Mouse (Mus musculus): Measurements from ENCODE around the gene Rilp. TPM values are rescaled to one million over a fixed set of nuclear protein-coding genes. Genes with fewer than 3 reads are reported as not detected.
A peak's percentile ranks its signal among the peaks of the same experiment; 100 is the strongest.
"Not testable (repeated sequence)": the region's sequence is repeated elsewhere in the genome, so short reads cannot be mapped to it uniquely, and the experiment has no call there.

Gene Rilp
- total RNA-seq, 2 experiments from 2014 or later, result 39.2 to 42.8 TPM

DNA sequence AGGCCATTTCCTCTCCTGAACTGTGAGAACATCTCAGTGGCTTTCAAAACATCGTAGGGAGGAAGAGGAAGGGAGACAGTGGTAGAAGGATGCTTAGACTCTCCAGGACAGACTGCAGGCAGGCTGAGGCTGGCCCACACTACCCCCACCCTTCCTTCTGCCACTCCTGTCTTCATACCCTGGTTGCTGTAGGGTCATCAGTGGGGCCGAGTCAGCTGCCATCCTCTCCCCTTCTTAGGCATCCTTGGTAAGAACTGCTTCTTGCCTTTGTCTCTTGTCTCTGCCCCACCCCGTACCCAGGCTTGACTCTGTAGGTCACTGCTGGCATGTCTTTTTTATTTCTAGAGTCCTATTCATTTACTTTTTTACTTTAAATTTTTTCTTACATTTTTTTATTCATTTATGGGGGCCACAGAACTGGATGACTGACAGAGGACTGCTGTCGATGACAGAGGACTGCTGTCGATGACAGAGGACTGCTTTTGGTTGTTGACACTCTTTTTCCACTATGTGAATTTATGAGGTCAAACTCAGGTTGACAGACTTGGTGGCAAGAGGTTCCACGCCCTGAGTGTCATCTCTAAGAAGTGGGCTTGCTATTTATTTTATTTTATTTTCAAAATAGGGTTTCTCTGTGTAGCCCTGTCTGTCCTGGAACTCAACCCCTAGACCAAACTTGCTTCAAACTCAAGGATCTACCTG is 23.6 kb downstream of the Rilp start:
- DNase-seq, result no peak

DNA sequence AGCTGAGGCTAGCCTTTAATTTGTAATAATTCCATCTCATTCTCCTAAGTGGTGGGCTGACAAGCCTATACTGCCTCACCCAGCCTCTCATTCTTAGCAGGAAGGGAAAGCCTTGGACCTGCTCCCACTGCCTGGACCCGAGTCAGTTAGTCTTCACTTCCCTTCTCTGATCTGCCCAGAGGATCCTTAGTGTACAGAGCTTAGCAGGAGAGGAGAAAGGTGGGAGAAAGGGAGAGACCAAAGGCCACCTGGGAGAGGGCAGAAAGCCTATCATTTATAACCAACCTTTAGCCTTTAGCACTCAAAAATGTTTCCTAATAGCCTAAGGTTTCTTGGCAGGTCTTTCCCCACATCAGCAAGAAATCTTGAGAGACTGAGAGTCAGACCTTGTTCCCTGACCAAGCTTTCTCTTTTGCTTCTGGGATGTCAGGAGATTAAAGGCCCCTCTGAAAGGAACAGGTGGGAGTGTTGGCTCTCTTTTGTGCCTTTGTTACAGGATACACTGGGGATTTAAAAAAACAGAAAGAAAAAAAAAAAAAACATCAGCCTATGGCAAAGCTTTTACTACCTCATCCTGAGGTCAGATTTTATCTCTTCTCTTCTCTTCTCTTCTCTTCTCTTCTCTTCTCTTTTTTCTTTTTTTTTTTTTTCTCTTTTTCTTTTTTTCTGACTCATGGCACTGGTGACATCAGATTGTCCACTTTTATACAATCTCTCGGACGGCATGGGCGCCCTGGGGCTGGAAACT is 24.6 kb downstream of the Rilp start:
- no peak for DNase-seq

DNA sequence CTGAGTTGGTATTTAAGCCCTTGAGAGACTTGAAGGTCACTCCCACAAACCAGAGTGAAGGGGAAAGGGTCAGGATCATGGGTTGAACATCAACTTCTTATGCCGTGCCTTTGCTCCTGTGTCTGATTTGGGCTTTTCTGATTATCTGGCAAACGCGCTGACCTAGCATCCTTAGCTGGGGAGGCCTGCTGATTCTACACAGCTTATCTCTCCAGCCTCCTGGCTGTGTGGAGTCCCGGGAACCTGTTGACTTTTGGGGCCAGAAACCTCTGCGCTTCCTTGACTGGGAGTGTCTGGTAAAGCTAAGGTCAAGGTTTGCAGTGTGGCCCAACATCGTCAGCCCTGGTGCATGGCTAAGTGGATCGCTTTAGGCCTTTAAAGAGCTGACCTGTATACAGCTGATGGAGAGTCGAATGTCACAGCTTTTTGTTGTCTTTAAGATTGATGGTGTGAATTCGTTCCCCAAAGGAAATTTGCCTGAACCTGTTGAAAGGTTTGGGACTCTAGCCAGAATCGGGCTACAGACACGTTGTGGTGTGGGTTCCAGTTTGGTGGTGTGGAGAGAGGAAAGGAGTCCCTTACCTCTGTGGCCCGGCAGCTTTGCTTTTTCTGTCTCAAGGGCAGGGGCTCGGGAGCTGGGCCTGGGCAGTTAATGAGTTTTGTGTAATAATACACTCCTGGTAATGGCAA is 25.4 kb downstream of the Rilp start:
- no peak for DNase-seq

DNA sequence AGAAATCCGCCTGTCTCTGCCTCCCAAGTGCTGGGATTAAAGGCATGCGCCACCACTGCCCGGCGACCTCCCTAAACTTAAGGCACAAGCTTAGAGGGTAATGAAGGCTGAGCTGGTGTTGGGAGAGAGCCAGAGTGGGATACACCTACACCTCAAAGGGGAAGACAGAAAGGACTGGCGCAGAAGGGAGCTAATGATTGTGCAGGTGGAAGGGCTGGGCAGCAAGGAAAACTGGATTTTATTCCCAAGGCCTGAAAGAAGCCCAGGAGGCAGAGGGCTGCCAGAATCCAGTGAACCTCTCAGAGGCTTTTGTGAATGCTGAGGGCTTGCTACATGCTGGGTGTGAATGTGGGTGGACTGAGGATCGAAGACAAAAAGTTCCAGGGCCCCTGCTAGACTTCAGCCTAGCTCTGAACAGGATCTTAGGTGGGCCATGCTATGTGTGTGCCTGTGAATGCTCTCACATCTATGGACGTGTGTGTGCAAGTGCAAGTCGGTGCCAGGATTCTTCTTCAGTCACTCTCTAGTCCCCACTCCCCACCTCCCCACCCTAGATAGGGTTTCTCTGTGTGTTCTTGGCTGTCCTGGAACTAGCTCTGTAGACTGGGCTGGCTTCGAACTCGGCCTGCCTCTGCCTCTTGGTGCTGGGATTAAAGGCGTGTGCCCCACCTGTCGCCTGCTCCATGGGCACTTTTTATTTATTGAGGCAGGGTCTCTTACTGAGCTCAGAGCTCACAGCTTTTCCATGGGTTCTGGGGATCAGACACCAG is 26.5 kb downstream of the Rilp start:
- no peak for DNase-seq

DNA sequence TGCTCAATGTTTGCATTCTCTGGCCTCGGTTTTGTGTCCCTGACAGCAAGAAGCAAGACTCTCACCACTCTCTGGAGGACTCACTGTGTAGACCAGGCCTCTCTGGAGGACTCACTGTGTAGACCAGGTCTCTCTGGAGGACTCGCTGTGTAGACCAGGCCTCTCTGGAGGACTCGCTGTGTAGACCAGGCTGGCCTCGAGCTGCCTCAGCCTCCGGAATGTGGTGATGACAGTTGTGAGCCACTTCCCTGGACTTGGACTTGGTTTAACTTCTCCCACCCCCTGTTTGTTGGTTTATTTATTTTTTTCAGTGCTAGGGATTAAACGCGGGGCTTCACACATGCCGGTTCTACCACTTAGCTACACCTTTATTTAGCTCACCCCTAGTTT is 27.1 kb downstream of the Rilp start:
- no peak for DNase-seq

DNA sequence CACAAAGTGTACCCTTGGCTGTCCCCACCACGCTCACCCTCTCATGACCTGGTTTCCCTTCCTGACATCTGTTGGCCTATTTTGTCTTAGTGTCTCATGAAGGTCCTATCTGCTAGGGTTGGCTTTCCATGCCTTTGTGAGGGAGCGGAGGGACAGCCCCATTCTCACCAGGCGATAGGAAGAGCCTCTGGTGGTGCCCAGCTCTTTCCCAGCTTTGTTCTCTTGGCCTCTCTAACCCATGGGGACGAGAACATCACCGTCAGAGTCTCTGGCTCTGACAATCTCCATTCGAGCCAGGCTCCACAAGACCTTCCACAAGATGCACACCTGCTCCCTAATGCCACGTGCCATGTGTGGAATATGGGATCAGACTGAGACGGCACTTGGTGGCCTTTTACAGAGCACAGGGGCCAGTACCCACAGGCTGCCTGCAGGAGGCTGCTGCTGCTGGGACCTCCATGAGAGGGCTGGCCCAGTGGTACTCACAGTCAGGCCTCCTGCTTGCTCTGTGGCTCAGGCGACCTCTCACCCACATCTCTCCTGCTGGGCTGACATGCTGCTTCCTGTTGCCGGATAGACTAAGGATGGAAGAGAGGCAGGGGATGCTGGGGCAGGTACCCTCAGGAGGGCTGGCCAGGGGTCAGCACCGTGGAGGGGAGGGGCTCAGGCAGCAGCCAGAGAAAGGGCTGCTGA is 27.7 kb downstream of the Rilp start:
- no peak for DNase-seq

DNA sequence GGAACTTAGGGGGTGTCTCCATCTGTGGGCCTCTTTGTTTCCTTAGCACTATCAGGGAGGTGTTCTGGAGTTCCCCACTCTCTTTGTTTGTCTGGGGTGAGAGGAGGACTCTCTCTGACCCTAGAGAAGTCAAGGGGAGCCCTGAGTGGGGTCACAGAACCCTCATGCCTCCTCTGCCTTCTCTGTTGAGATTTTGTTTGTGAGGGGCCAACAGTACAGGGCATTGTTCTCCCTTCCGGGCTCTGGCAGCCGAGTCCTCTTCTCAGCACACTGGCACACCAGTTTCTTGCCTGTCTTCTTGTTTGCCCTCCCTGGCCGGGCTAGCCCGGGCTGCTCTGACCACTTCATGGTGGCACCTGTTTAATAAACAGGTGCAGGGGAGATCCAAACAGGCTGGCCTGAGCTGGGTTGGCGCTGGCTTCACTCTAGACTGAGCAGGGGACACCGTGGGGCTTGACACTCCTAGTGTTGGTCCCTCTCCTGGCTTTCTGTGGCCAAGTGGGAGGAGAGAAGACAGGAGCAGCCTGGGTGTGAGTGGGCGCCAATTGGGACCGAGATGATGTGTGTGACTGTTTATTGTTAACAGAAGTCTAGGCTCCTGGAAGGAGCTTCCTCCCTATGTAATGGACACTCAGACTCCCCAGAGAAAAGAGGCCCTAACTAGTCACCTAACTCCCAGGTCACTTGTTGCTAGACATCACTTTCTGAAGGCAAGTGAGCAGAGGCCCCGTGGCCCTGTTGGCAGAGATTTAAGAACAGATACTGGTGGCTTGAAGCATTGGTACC is 28.5 kb downstream of the Rilp start:
- DNase-seq, result no peak

DNA sequence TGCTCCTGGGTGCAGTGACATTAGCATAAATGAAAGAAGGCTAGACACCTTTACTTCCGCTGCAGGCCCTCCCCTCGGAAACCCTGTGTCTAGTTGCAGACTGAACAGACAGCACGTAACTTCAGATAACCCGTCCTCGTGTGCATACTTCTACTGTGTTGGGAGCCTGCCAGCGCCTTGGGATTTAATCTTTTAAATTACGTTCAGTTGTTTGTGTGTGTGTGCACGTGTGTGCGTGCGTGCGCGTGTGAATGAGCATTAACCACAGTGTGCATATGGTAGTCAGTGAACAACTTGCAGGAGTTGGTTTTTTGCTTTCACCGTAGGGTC is 29.0 kb downstream of the Rilp start:
- no peak for DNase-seq

DNA sequence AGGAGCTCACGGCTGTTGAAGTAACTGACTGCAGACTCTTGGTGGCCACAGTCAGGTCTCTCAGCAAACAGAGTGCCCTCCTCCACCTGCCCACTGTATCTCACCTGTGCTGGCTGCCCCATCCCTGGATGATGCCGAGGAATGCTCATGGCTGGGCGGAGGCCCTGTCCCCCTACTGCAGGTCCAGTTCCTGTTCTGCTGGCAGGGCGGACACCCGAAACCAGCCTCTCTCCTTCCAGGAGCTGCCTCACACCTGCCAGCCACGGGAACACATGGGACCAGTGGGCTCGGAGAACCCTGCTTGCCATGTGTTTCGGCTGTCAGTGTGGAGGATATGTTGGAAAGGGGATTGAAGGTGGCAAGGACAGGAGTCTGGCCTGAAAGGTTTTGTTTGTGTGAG is 30.3 kb downstream of the Rilp start:
- DNase-seq, result no peak

DNA sequence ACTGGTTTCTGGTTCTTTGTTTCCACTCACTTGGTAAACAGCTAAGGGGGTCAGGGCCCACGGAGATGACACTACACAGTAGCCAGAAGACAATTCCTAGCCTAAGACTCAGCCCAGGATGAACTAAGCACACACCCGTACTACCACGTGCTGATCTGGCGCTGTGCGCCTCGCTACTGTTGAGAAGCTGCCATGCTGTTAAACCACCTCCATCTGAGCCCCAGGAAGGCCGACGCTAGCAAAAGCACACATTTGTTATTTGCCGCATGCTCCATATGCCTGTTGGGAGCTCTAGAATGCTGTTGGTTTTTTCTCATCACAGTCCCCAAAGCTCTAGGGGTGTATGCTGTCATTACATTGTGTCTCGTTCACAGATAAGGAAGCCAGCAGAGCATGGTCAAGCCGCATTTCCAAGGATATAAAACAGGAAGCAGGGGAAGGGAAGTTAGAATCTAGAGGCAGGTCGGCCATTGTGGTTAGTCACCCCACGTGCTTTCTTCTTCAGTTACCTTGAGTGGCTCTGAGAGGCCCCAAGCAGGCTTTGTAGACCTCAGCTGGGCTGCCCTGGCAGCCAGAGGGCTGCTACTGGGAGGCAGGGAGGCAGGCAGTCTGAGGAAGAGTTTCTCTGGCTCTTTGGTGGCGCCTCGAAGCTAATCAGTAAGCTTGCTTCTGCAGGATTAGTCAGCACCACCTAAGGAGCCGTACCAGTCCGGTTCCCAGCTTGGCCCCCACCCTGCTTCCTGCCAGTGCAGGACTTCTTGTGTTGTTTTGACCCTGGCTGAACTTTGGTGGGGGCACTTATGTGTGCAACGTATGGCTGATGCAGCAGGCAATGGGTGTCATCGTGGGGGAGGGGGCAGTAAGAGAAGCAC is 31.1 kb downstream of the Rilp start:
- no peak for DNase-seq

DNA sequence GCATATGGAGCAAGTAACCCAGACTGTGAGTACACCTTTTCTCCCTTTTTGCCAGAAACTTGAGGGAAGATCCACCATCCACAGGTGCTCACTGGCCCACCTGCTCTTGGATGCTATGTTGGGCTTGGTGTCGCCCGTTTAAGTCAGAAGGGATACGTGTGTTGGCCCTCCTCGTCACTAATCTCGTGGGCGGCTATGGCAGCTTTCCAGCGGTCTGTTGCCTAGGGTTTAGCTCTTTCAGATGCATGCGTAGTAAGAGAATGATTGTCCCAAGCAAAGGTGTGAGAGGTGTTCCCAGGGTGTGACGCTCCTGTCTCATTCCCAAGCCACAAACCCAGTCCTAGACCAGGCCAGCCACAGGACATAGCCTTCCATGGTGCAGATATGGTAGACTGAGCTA is 34.8 kb downstream of the Rilp start:
- DNase-seq, result no peak

DNA sequence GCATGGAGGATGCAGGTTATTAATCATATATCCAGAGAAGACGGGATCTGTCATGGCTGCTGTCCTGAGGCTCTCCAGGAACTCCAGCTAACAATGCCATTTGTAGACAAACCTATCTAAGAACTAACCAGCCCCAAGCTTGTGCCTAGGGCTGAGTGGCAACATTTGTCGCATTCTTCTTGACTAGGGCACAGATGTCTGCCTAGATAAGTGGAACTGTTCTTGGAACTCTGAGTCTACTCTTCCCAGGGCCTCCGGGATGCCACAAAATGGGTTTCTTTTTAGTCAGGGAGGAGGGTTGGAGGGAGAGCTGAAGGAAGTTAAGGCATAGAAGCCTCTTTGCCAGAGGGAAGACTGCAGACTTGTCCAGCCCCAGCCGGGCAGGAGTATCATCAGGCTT is 36.2 kb downstream of the Rilp start:
- no peak for DNase-seq

DNA sequence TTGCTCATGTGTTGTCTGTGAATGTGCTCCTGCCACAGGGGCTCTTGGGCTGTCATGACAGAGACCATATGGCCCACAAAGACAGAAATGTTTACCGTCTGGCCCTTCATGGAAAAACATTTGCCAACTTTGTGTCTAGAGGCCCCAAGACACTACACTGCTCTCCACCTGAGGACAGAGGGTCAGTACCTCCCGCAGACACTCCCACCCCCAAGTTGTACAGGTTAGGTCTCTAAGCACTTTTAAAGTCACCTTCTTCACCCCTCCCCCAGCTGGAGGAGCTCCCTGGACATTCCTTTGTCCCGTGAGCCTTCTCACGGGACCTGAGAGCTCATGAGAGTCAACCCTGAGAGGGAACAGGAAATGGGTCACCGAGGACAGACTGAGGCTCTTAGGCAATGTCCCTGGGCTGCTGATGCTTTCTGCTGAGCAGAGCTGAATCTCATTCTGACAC is 39.8 kb downstream of the Rilp start:
- no peak for DNase-seq

DNA sequence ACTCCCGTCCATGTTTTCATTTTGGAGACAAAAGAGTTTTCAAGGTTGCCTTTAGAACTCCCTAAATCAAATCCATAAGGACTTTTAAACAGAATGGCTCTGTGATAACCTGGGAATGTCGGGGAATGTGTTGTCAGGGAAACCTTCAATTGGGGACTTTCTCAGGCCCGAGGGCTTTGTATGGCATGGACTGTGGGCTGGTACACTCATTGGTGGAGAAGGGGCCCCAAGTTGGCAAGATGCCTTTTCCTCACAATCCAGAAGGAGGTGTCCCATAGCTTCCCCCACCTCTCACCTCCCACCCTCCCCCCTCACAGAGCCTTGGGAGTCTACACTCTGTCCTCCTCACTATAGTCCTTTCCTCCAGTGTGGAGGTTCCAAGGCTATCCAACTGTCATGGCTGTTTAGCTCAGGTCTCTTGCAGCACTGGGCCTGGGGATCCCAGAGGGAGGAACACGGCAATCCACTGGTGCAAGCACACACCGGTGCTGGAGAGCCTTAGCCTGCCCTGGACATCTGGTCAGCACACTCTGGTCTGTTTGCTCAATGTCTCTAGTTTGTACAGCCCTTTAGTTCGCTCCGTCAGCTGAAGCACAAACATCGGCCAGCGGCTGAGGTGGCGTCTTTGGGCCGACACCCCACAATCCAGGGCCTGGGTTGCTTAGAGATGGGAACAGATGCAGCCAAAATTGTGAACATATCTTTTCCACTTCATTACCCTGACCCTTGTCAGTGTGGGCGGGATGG is 40.5 kb downstream of the Rilp start:
- peak; percentile 72 for DNase-seq

DNA sequence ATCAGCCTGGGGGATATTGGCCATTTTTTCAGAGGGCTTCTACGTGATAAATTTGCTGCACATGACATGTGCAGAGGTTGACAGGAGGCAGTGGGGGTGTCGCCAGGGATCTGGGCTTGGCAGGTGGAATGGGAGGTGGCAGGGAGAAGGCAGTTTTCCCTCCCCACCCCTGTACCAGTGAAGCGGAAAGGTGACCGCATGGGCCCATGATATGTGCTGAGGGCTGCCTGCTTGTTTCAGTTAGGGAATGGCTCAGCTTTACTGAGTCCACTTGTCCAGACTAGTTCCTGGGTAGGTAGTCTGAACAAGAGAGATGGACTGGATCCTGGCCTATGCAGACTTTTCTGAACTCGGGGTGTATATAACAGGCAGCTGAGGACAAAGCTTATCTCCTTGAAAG is 41.4 kb downstream of the Rilp start:
- DNase-seq, result no peak

DNA sequence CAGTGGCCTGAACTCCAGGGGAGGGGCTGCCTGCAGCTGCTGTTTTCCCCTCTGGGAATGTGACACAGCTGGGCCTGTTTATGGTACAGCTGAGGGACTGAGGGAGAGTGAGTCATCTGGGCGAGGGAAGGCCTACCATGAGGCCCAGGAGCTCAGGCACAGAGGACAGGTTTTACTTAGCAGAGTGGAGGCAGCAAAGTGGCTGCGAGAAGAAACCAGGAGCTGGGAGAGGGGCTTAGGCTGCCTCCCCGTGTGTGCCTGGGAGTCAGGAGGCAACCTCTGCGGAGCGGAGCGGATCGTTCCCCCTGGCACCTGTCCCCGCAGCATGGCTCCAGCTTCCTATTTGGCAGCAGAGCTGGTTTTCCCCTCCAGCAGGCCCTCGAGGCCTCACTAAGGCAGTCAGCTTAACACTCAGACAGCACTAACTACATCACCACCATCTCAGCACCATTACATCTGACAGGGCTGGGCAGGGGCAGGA is 42.1 kb downstream of the Rilp start:
- peak; percentile 74 for DNase-seq

DNA sequence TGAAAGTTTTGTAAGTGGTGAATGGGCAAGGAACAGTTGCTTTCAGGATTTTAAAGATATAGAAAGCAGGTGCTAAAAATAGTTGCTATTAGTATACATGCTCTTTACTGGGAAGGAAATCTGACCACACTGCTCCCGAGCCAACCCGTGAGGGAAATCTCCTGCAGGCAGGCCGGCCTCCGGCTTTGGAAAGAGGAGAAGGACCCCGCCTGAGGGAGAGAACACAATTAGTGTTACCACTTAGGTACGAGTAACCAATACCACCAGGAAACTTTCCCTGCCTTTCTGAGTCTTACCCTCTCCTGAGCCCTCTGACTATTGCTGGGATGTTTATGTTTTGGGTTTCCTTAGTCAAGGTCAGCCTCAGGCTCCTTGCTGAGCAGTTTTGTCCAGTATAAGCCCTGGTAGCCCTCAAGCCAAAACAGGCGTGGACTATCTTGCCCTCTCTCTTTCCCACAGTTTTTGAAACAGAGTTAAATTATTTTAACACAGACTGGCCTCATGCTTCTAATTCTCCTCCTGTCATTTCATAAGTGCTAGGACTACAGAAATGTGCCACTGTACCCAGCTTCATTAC is 43.1 kb downstream of the Rilp start:
- no peak for DNase-seq

DNA sequence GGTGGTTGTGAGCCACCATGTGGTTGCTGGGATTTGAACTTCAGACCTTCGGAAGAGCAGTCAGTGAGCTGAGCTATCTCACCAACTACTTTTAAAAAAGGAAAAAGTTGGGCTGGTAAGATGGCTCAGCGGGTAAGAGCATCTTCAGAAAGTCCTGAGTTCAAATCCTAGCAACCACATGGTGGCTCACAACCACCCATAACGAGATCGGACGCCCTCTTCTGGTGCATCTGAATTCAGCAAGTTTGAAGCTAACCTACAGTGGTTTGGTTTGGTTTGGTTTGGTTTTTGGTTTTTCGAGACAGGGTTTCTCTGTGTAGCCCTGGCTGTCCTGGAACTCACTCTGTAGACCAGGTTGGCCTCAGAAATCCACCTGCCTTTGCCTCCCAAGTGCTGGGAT is 46.1 kb downstream of the Rilp start:
- not testable (repeated sequence) for DNase-seq

DNA sequence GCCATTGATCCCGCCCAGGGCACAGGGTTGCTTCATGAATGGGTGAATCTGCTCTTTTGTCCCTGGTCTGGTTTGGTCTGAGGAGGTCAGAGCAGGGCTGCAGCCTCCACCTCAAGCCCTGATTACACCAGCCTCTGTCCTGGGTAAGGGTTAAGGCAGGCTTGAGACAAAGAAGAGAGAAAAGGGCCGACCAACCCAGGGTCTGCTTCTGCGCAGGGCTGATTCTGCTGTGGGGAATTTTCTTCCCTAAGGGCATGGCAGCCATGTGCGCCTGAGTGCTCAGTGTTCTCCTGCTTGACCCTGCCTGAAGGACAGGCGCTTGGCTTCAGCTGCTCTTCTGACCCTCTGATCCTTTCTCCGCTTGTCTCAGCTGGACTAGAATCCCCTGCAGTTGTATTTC is 47.2 kb downstream of the Rilp start:
- DNase-seq, result no peak
